Mouse (Mus musculus) G1E (cell line): Measurements from ENCODE around the gene Mpzl1. TPM values are rescaled to one million over a fixed set of nuclear protein-coding genes. Genes with fewer than 3 reads are reported as not detected.
A peak's percentile ranks its signal among the peaks of the same experiment; 100 is the strongest.

Experiments
- ATAC-seq: 2 replicates; pipeline ENCODE4 v1.8.0; 2016; ENCODE audit warnings: mild to moderate bottlenecking; ENCODE audit not compliant: insufficient number of reproducible peaks, poor library complexity, low FRiP score, severe bottlenecking; ENCODE audit errors: extremely low read depth
- DNase-seq: peaks from one replicate; pipeline ENCODE4 v3.0.0; 2012; ENCODE audit warnings: low spot score
- H3K27me3 ChIP-seq: 2 replicates; pipeline ENCODE4 v1.6.1; 2012; ENCODE audit warnings: mild to moderate bottlenecking, low read length, inconsistent platforms; ENCODE audit not compliant: insufficient read depth
- H3K36me3 ChIP-seq: replicated peaks from 2 replicates; pipeline ENCODE3; 2012; ENCODE audit warnings: mild to moderate bottlenecking, inconsistent platforms
- H3K4me1 ChIP-seq: 2 replicates; pipeline ENCODE4 v1.6.1; 2012; ENCODE audit warnings: low read depth, low read length, inconsistent platforms, mixed read lengths; ENCODE audit not compliant: insufficient read depth
- H3K4me3 ChIP-seq: 2 replicates; pipeline ENCODE4 v1.5.1; 2012; ENCODE audit warnings: low read depth, mild to moderate bottlenecking, inconsistent platforms, low read length, moderate library complexity, mixed read lengths
- H3K9me3 ChIP-seq: replicated peaks from 2 replicates; pipeline ENCODE4 v1.6.1; 2012; ENCODE audit warnings: inconsistent platforms
- CTCF ChIP-seq: IDR thresholded peaks from 2 replicates; pipeline ENCODE4 v1.5.1; 2012; ENCODE audit warnings: low read depth, low read length, inconsistent platforms, mixed read lengths
- GATA1 ChIP-seq: IDR thresholded peaks from 2 replicates; pipeline ENCODE4 v1.6.1; 2012; ENCODE audit warnings: borderline replicate concordance, low read length, inconsistent platforms, mixed read lengths
- GATA2 ChIP-seq: IDR thresholded peaks from 2 replicates; pipeline ENCODE4 v1.6.1; 2012; ENCODE audit warnings: low read depth, low read length, inconsistent platforms, borderline replicate concordance
- POLR2AphosphoS5 ChIP-seq: IDR thresholded peaks from 2 replicates; pipeline ENCODE4 v1.6.1; 2012; ENCODE audit warnings: low read depth, low read length, inconsistent platforms; ENCODE audit not compliant: insufficient replicate concordance
- TAL1 ChIP-seq: conservative IDR thresholded peaks from 2 replicates; pipeline ENCODE4 v1.6.1; 2012; ENCODE audit warnings: low read depth, low read length, inconsistent platforms, mixed read lengths
- polyA plus RNA-seq: library from polyadenylated mRNA; stranded (reverse); fragments of >175 nt; gene quantifications from 2 replicates; pipeline ENCODE4 v1.2.3, GENCODE M21; 2012
- total RNA-seq, 2 experiments: library from RNA; stranded (forward) in 1 of 2; stranded (reverse) in 1 of 2; fragments of 200-1000 nt in 1 of 2; fragments of >200 nt in 1 of 2; fragmentation: Nextera tagmentation in 1 of 2; gene quantifications; 2 replicates each; pipeline ENCODE4 v1.2.3; 2014 to 2017

The Mpzl1 gene
- total and polyA plus RNA-seq, 3 experiments, result 1.6 to 34.7 (median 3.4) TPM

DNA sequence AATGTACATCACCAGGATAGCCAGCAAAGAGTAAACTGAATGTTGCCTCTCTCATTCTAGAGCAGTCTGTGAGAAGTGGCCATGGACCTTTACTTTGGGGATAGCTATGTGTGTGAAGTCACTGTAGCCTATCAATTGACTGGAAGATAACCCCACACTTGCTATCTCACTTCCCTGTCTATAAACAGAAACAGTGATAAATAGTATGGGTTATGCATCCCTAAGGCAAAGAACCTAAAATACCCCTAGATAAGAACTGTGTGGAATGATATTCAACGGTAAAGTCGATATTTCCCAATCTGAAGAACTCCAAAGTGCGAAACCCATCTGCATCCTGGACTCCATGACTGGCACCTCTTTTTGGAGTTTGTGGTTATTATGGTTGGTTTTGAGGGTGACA is 53.1 kb downstream of the Mpzl1 start:
- Histone ChIP-seq H3K27me3 (peaks cover 19% of the 10 kb centered on the region), H3K4me3 (no peak overlapping the region), H3K9me3 (no peaks in the 10 kb centered on the region), H3K36me3 (no peaks in the 10 kb centered on the region), H3K4me1 (peaks cover 19% of the 10 kb centered on the region)
- ATAC-seq (no peak), DNase-seq (no peak)
- TF ChIP-seq CTCF, result no peak
- no peak for TF ChIP-seq POLR2AphosphoS5
- TF ChIP-seq GATA1, result no peak
- TF ChIP-seq GATA2, result no peak
- TF ChIP-seq TAL1, result no peak

DNA sequence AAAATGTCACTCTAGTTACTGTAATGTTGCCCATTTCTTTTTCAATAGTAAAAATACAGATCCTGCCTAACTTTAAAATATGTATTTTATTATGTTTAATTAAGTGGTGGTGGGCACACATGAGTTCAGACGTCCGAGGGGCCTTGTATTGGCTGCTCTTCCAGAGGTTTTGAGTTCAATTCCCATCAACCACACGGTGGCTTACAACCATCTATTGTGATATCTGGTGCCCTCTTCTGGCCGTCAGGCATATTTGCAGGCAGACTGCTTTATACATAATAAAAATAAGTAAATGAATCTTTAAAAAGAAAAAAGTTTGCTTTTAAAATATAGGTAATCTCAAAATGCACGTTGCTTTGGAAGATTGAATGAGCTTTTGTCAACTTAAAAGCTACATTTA is 55.0 kb downstream of the Mpzl1 start:
- H3K36me3 ChIP-seq, result no peaks in the 10 kb centered on the region
- H3K4me3 ChIP-seq, result no peak overlapping the region
- ATAC-seq, result no peak
- peaks cover 13% of the 10 kb centered on the region for H3K27me3 ChIP-seq
- H3K9me3 ChIP-seq, result no peaks in the 10 kb centered on the region
- H3K4me1 ChIP-seq, result peaks cover 13% of the 10 kb centered on the region
- no peak for DNase-seq
- TF ChIP-seq CTCF, result peak; percentile 14; the same call in 1 of the 2 replicates
- TF ChIP-seq GATA1, result no peak

DNA sequence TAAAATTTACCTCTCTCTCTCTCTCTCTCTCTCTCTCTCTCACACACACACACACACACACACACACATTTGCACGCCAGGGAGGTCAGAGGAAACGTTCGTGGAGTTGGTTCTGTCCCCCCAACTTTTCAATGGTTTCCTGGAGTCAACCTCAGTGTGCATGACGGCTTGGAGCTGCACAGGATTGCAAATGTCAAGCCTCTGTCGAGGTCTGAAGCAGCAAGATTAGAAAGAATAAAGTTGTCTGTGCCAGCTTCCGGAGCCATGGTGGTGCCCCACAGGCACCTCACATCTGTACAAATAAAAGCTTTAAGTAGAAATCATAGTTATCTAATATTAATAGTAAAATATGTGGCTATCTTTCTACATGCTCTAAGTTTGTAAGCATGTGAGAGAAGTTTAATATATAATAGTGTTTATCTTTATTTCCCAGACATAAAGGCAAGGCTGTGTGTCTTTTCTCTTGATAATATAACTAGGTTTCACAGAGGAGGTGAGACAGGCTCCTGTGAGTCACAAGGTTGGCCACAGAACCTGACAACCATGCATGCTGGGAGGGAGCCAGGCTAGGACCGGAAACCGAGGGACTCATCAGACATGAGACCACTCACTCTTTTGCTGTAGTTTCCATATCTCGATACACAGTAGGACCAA is 57.8 kb downstream of the Mpzl1 start:
- H3K36me3 ChIP-seq, result no peaks in the 10 kb centered on the region
- ATAC-seq (no peak), DNase-seq (no peak)
- no peaks in the 10 kb centered on the region for H3K9me3 ChIP-seq
- peaks cover 9% of the 10 kb centered on the region for H3K4me1 ChIP-seq
- TF ChIP-seq CTCF (no peak), TAL1 (no peak), GATA2 (no peak), GATA1 (no peak), POLR2AphosphoS5 (no peak)
- peaks cover 16% of the 10 kb centered on the region for H3K27me3 ChIP-seq
- H3K4me3 ChIP-seq, result no peak overlapping the region

DNA sequence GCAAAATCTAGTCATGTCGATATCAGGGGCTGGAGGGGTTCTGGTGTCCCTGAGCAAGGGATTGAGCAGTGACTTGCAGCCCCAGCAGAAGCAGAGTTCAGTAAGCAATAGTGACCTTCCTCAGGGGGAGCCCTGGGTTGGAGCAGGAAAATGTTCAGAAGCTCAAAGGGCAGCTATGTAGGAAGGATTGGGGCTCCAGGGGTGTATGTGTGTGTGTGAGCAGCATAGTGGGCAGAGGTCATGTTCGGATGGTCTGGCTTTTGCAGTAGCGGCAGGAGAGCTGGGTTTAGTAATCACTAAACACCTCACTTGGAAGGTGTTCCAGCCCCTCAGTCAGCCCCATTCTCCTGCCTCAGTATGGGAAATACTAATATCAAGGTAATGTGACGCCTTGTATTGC is 58.3 kb downstream of the Mpzl1 start:
- H3K36me3 ChIP-seq, result no peaks in the 10 kb centered on the region
- ATAC-seq (no peak), DNase-seq (no peak)
- no peaks in the 10 kb centered on the region for H3K9me3 ChIP-seq
- H3K27me3 ChIP-seq, result peaks cover 16% of the 10 kb centered on the region
- TF ChIP-seq GATA1, result no peak
- no peak for TF ChIP-seq TAL1
- TF ChIP-seq POLR2AphosphoS5, result no peak
- no peak for TF ChIP-seq CTCF
- TF ChIP-seq GATA2, result no peak
- peaks cover 4% of the 10 kb centered on the region; the same call in 1 of the 2 replicates for H3K4me1 ChIP-seq
- no peak overlapping the region for H3K4me3 ChIP-seq

DNA sequence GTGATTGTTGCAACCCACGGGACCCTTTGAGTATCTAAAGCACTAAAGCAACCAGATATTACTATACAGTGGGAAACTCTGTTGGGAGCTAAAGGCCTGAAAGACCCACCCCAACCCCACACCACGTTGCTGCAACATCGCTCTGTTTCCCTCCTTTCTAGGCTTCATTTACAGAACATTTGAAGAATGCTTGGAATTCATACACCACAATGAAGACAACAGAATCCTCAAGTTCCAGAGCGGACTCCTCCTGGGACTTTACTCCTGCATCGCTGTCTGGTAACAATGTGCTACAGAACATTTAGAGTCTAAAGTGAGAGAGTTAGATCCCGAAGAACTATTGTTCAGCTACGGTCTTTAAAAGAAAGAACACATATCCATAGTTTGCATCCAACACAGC is 66.9 kb downstream of the Mpzl1 start:
- H3K4me1 ChIP-seq, result no peaks in the 10 kb centered on the region

DNA sequence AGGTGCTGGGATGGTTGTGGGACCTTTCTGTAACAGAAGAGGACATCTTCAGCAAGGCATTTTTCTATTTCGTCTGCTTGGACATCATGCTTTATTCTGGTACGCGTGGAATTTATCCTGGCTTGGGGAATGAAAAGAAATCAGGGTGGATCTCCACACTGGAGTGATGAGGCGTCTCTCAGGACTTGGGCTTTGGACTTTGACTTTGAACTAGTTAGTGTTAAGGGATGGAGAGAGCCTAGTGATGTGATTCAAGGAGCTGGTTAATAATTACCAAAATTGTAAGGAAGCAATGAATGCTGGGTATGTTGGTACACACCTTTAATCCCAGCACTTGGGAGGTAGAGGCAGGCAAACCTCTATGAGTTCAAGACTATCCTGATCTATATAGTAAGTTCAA is 69.1 kb downstream of the Mpzl1 start:
- Histone ChIP-seq H3K36me3 (no peaks in the 10 kb centered on the region), H3K4me3 (no peak overlapping the region), H3K27me3 (peaks cover 27% of the 10 kb centered on the region), H3K4me1 (no peaks in the 10 kb centered on the region), H3K9me3 (no peaks in the 10 kb centered on the region)
- ATAC-seq (no peak), DNase-seq (no peak)
- TF ChIP-seq CTCF, result no peak
- TF ChIP-seq TAL1, result no peak
- no peak for TF ChIP-seq POLR2AphosphoS5
- TF ChIP-seq GATA2, result no peak
- TF ChIP-seq GATA1, result no peak

More for the DNA sequence above, 66.9 kb downstream of the Mpzl1 start:
- no peak overlapping the region for H3K4me3 ChIP-seq
- ATAC-seq (no peak), DNase-seq (no peak)
- no peak for TF ChIP-seq GATA1
- TF ChIP-seq TAL1, result no peak
- no peak for TF ChIP-seq GATA2
- no peak for TF ChIP-seq POLR2AphosphoS5
- TF ChIP-seq CTCF, result no peak
- no peaks in the 10 kb centered on the region for H3K9me3 ChIP-seq
- H3K27me3 ChIP-seq, result peaks cover 29% of the 10 kb centered on the region
- no peaks in the 10 kb centered on the region for H3K36me3 ChIP-seq
